16 mouse cellular contexts compared by ENCODE assay signal in the genomic region with DNA sequence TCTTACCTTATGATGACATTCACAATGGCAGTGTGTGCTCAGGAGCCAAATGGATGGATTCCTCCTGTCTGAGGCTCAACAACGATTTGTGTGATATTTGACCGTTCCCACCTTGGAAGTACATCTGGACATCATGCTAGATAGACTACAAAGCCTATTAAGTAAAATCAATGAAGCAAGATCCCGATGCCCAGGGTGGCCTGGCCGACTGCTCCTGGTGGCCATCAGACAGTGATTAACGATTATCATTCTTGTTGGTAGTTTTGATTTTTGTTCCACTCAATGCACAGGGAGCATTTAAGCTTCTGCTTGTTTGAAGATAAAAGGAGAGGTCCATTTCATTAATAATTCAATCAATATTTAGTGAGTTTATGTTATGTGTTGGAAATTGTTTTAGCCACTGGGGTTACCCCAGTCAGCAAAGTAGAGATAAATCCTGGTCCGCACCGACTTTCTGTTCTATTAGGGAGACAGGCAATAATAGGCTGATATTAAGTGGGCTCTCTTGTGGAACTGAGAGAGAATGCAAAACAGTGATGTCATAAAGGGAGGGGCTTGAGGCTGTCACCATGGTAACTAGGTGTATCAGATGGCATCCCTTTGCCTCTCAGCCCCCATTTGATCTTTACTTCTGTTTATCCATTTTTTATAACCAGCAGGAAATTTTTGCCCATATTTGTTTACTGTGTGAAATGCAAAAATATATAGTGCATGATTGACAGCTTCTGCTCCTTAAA.
A peak's percentile ranks its signal among the peaks of the same experiment; 100 is the strongest.
DNase-seq lines count a peak whose midpoint lies in the region; ATAC-seq lines count a peak whose summit lies in the region.
"Had no signal": no experiment of that assay in that cellular context is flagged by ENCODE, and none has a peak within 500 bp of the region (broad histone marks: within the 10 kb centered on the region; RNA-seq: fewer than 3 reads in every experiment).

No protein-coding gene starts in this region.

- H3K27ac ChIP-seq in midbrain, embryonic 11.5 days (ENCODE audit: low read depth, low read length) = no peak overlapping the region
- H3K27ac ChIP-seq in midbrain, embryonic 16.5 days (ENCODE audit: low read length) = no peak overlapping the region
- no peak overlapping the region for H3K27ac ChIP-seq in forebrain, embryonic 16.5 days (ENCODE audit: low read length)
- H3K27ac ChIP-seq in midbrain, embryonic 13.5 days = no peak overlapping the region
- H3K27ac ChIP-seq: embryonic facial prominence, embryonic 12.5 days; heart, adult 2 months; liver, embryonic 13.5 days; stomach, postnatal 0 days had no signal

- 81% methylated on average over 7 of the region's 7 CpGs for WGBS in midbrain, embryonic 11.5 days
- WGBS in midbrain, embryonic 16.5 days = 70% methylated on average over 7 of the region's 7 CpGs
- 66% methylated on average over 7 of the region's 7 CpGs for WGBS in forebrain, embryonic 16.5 days
- 70% methylated on average over 7 of the region's 7 CpGs for WGBS in midbrain, embryonic 13.5 days

- H3K27me3 ChIP-seq in midbrain, embryonic 11.5 days (ENCODE audit: control insufficient read depth, insufficient read depth, low read length) = no peaks in the 10 kb centered on the region
- no peaks in the 10 kb centered on the region for H3K27me3 ChIP-seq in midbrain, embryonic 16.5 days (ENCODE audit: control insufficient read depth, insufficient read depth, low read depth, low read length)
- H3K27me3 ChIP-seq in forebrain, embryonic 16.5 days (replicated peaks; ENCODE audit: control insufficient read depth, insufficient read depth, low read length) = no peaks in the 10 kb centered on the region
- no peaks in the 10 kb centered on the region for H3K27me3 ChIP-seq in midbrain, embryonic 13.5 days
- H3K27me3 ChIP-seq: embryonic facial prominence, embryonic 12.5 days; liver, embryonic 13.5 days had no signal

- peak; percentile 77 for DNase-seq in midbrain, embryonic 11.5 days (ENCODE audit: low spot score, missing footprints)
- peak; percentile 50 for DNase-seq in retina, postnatal 1 day
- DNase-seq in lung, postnatal 14 days = no peak
- DNase-seq in right cerebral cortex, postnatal 4 days = no peak
- DNase-seq: adrenal gland, postnatal 10 days; cerebellum, postnatal 14 days; heart, adult 2 months; kidney, adult 9 months; kidney, postnatal 4 days; liver, embryonic 13.5 days had no signal

- H3K4me1 ChIP-seq in midbrain, embryonic 11.5 days (ENCODE audit: control insufficient read depth, insufficient read depth, low read length) = no peaks in the 10 kb centered on the region
- 0 out of 2 replicates have a peak, but pooled peaks cover 3% of the 10 kb centered on the region for H3K4me1 ChIP-seq in midbrain, embryonic 16.5 days (ENCODE audit: control insufficient read depth, insufficient read depth, low read length)
- peaks cover 4% of the 10 kb centered on the region; the same call in 1 of the 2 replicates for H3K4me1 ChIP-seq in forebrain, embryonic 16.5 days (replicated peaks; ENCODE audit: control insufficient read depth, insufficient read depth, low read length)
- H3K4me1 ChIP-seq in midbrain, embryonic 13.5 days (replicated peaks) = no peaks in the 10 kb centered on the region
- H3K4me1 ChIP-seq: liver, embryonic 13.5 days had no signal

- no peaks in the 10 kb centered on the region for H3K36me3 ChIP-seq in midbrain, embryonic 11.5 days (ENCODE audit: control insufficient read depth, insufficient read depth, low read length)
- no peaks in the 10 kb centered on the region for H3K36me3 ChIP-seq in midbrain, embryonic 16.5 days (ENCODE audit: control insufficient read depth, insufficient read depth, low read length)
- H3K36me3 ChIP-seq in forebrain, embryonic 16.5 days (ENCODE audit: control insufficient read depth, insufficient read depth) = no peaks in the 10 kb centered on the region
- H3K36me3 ChIP-seq in midbrain, embryonic 13.5 days = no peaks in the 10 kb centered on the region
- H3K36me3 ChIP-seq: embryonic facial prominence, embryonic 12.5 days; liver, embryonic 13.5 days had no signal

- no peak overlapping the region for H3K9ac ChIP-seq in midbrain, embryonic 11.5 days (ENCODE audit: low read length)
- H3K9ac ChIP-seq in midbrain, embryonic 16.5 days (ENCODE audit: low read depth, low read length) = no peak overlapping the region
- H3K9ac ChIP-seq in forebrain, embryonic 16.5 days (replicated peaks; ENCODE audit: low read depth, low read length) = no peak overlapping the region
- no peak overlapping the region for H3K9ac ChIP-seq in midbrain, embryonic 13.5 days (replicated peaks)
- H3K9ac ChIP-seq: embryonic facial prominence, embryonic 12.5 days; liver, embryonic 13.5 days had no signal

- no peaks in the 10 kb centered on the region for H3K9me3 ChIP-seq in midbrain, embryonic 11.5 days (ENCODE audit: control insufficient read depth, low read length)
- no peaks in the 10 kb centered on the region for H3K9me3 ChIP-seq in midbrain, embryonic 16.5 days (replicated peaks; ENCODE audit: control insufficient read depth, low read length, poor library complexity, severe bottlenecking)
- H3K9me3 ChIP-seq in forebrain, embryonic 16.5 days (ENCODE audit: control insufficient read depth, low read length) = no peaks in the 10 kb centered on the region
- H3K9me3 ChIP-seq in midbrain, embryonic 13.5 days = no peaks in the 10 kb centered on the region
- H3K9me3 ChIP-seq: embryonic facial prominence, embryonic 12.5 days; liver, embryonic 13.5 days had no signal

- H3K4me3 ChIP-seq in midbrain, embryonic 11.5 days (ENCODE audit: low read depth, low read length) = no peak overlapping the region
- no peak overlapping the region for H3K4me3 ChIP-seq in midbrain, embryonic 16.5 days (ENCODE audit: low read depth, low read length)
- H3K4me3 ChIP-seq in forebrain, embryonic 16.5 days (replicated peaks; ENCODE audit: low read length) = no peak overlapping the region
- H3K4me3 ChIP-seq in midbrain, embryonic 13.5 days (replicated peaks) = no peak overlapping the region
- H3K4me3 ChIP-seq: embryonic facial prominence, embryonic 12.5 days; heart, adult 2 months; liver, embryonic 13.5 days had no signal

- ATAC-seq in midbrain, embryonic 11.5 days (ENCODE audit: low FRiP score) = peak; percentile 71; the same call in 1 of the 2 replicates
- no peak for ATAC-seq in midbrain, embryonic 16.5 days
- ATAC-seq in forebrain, embryonic 16.5 days = 0 out of 2 replicates have a peak, but pooled peaks have one; percentile 18
- peak; percentile 43; the same call in 1 of the 2 replicates for ATAC-seq in midbrain, embryonic 13.5 days
- ATAC-seq: lung, postnatal 0 days had no signal

- H3K4me2 ChIP-seq in midbrain, embryonic 11.5 days = no peak overlapping the region
- H3K4me2 ChIP-seq in midbrain, embryonic 16.5 days (ENCODE audit: low read length) = no peak overlapping the region
- no peak overlapping the region for H3K4me2 ChIP-seq in forebrain, embryonic 16.5 days (ENCODE audit: low read length)
- no peak overlapping the region for H3K4me2 ChIP-seq in midbrain, embryonic 13.5 days (replicated peaks)
- H3K4me2 ChIP-seq: embryonic facial prominence, embryonic 12.5 days; liver, embryonic 13.5 days had no signal

Comparison
In these comparisons a context has a peak if more than half of its experiments do, and no peak if none do; other contexts are left out.
1. DNase-seq: peak in midbrain, embryonic 11.5 days (single experiment) and retina, postnatal 1 day (single experiment); none in lung, postnatal 14 days (single experiment) and right cerebral cortex, postnatal 4 days (single experiment).